Mouse (Mus musculus) C2C12 (cell line): ENCODE measurements around the gene Pde4dip. TPM values are rescaled to one million over a fixed set of nuclear protein-coding genes. Genes with fewer than 3 reads are reported as not detected.

Experiments
- H3K27me3 ChIP-seq: one replicate; pipeline ENCODE4 v1.6.1; 2011; ENCODE audit not compliant: control insufficient read depth, insufficient read depth, insufficient read length
- H3K36me3 ChIP-seq: one replicate; pipeline ENCODE4 v1.6.1; 2011; ENCODE audit not compliant: control insufficient read depth, insufficient read depth
- H3K4me3 ChIP-seq: one replicate; pipeline ENCODE4 v1.5.1; 2011; ENCODE audit warnings: mild to moderate bottlenecking, control low read depth; ENCODE audit not compliant: poor library complexity, insufficient read depth, severe bottlenecking
- H3K79me2 ChIP-seq: one replicate; pipeline ENCODE4 v1.6.1; 2011; ENCODE audit not compliant: control insufficient read depth, insufficient read depth
- H3K79me3 ChIP-seq: one replicate; pipeline ENCODE4 v1.6.1; 2011; ENCODE audit warnings: low read depth, control low read depth
- H3ac ChIP-seq: one replicate; pipeline ENCODE3; 2011; ENCODE audit warnings: low read depth; ENCODE audit not compliant: control insufficient read depth, insufficient read length
- CEBPB ChIP-seq: IDR thresholded peaks from one replicate; pipeline ENCODE4 v1.6.1; 2011; ENCODE audit warnings: low read depth, mild to moderate bottlenecking, control low read depth, moderate library complexity
- CTCF ChIP-seq: IDR thresholded peaks from one replicate; pipeline ENCODE4 v1.5.1; 2011; ENCODE audit not compliant: control insufficient read depth, insufficient read depth, insufficient read length
- FOSL1 ChIP-seq: IDR thresholded peaks from one replicate; pipeline ENCODE4 v1.8.0; 2011; ENCODE audit warnings: mild to moderate bottlenecking, low read length; ENCODE audit not compliant: poor library complexity, insufficient read depth, severe bottlenecking
- MAX ChIP-seq: IDR thresholded peaks from one replicate; pipeline ENCODE4 v1.6.1; 2011; ENCODE audit warnings: mild to moderate bottlenecking, control low read depth
- MYOD1 ChIP-seq: IDR thresholded peaks from one replicate; pipeline ENCODE4 v1.6.1; 2011; ENCODE audit warnings: low read depth; ENCODE audit not compliant: control insufficient read depth, insufficient read length
- MYOG ChIP-seq: IDR thresholded peaks from one replicate; pipeline ENCODE4 v1.6.1; 2011; ENCODE audit not compliant: control insufficient read depth, insufficient read length; ENCODE audit errors: extremely low read depth
- USF1 ChIP-seq: IDR thresholded peaks from one replicate; pipeline ENCODE4 v1.6.1; 2011; ENCODE audit warnings: low read depth, mild to moderate bottlenecking, control low read depth, moderate library complexity
- polyA plus RNA-seq: library from polyadenylated mRNA; unstranded; fragments of >200 nt; fragmentation: generic; extraction: Trizol; gene quantifications from one replicate; pipeline ENCODE4 v1.2.1, GENCODE M21; 2012; ENCODE audit warnings: missing spikeins

The Pde4dip gene
- polyA plus RNA-seq, 1 experiment = 26.4 TPM

- H3ac ChIP-seq = no peak overlapping the region
- no peak overlapping the region for H3K4me3 ChIP-seq
- TF ChIP-seq CTCF (no peak), MYOD1 (no peak), USF1 (no peak), MAX (no peak), FOSL1 (no peak), CEBPB (no peak), MYOG (no peak)
- H3K27me3 ChIP-seq = no peaks in the 10 kb centered on the region
- no peaks in the 10 kb centered on the region for H3K79me2 ChIP-seq
- no peaks in the 10 kb centered on the region for H3K36me3 ChIP-seq
- H3K79me3 ChIP-seq = no peaks in the 10 kb centered on the region
Observed at GRCm38 (mm10) chr3:97802927-97803326, 85.6 kb downstream of the Pde4dip start.

- H3K79me3 ChIP-seq = no peaks in the 10 kb centered on the region
- no peaks in the 10 kb centered on the region for H3K79me2 ChIP-seq
- no peaks in the 10 kb centered on the region for H3K27me3 ChIP-seq
- no peak overlapping the region for H3ac ChIP-seq
- TF ChIP-seq MAX = no peak
- no peak for TF ChIP-seq CEBPB
- TF ChIP-seq MYOD1 = no peak
- no peaks in the 10 kb centered on the region for H3K36me3 ChIP-seq
- H3K4me3 ChIP-seq = no peak overlapping the region
Observed at GRCm38 (mm10) chr3:97802297-97802696, 86.2 kb downstream of the Pde4dip start.

DNA sequence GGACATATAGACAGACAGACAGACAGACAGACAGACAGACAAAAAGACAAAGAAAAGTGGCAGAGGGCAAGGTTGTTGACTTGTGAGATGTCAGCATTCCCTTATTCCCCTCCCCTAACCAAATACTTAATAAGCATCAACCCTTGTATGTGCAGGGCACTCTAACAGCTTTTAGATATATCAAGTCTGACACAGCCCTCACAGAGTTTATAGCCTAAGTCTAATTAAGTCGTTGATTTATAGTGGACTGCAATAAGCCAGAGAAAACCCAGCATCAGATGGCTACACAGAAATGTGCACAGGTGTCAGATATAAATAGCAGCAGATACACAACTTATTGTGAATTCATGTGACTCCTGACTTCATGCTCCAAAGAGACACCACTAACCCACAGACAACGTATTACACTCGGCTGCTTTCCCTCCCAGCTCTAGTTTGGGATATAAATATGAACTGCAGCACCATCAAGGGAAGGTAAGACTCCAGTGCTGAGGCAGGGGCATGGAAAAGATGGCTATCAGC lies 87.3 kb downstream of the Pde4dip start:
- Histone ChIP-seq H3ac (no peak overlapping the region), H3K27me3 (no peaks in the 10 kb centered on the region), H3K36me3 (no peaks in the 10 kb centered on the region), H3K4me3 (no peak overlapping the region), H3K79me2 (no peaks in the 10 kb centered on the region), H3K79me3 (no peaks in the 10 kb centered on the region)
- TF ChIP-seq CEBPB = no peak
- no peak for TF ChIP-seq MYOG
- no peak for TF ChIP-seq USF1
- no peak for TF ChIP-seq MYOD1
- TF ChIP-seq FOSL1 = no peak

DNA sequence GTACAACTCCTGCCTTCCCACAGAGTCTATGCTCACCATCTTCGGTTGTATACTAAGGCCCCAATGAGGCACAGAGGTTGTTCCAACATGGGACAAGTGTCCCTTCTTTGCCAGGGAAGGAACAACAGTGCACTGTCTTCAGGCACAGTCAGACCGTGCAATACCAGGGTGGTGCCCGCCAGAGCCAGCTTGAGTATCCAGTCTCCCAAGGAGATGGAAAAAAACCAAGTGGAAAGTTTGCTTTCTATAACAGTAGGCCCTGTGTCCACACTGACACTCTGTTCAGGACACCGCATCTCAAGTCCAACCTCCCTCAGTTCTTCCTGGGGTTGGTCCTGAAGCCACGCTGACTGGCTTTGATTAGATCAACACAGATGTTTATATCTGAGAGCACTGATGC lies 87.8 kb downstream of the Pde4dip start:
- H3K79me3 ChIP-seq = no peaks in the 10 kb centered on the region
- H3K79me2 ChIP-seq = no peaks in the 10 kb centered on the region
- no peak overlapping the region for H3ac ChIP-seq
- no peak for TF ChIP-seq FOSL1
- TF ChIP-seq USF1 = no peak
- no peak for TF ChIP-seq CTCF
- no peak for TF ChIP-seq MYOD1
- no peak for TF ChIP-seq MYOG
- TF ChIP-seq CEBPB = no peak
- TF ChIP-seq MAX = no peak
- no peak overlapping the region for H3K4me3 ChIP-seq
- no peaks in the 10 kb centered on the region for H3K36me3 ChIP-seq
- H3K27me3 ChIP-seq = no peaks in the 10 kb centered on the region

GRCm38 (mm10) chr3:97800004-97800403 lies 88.5 kb downstream of the Pde4dip start:
- Histone ChIP-seq H3K4me3 (no peak overlapping the region), H3K79me3 (no peaks in the 10 kb centered on the region), H3ac (no peak overlapping the region), H3K36me3 (no peaks in the 10 kb centered on the region), H3K79me2 (no peaks in the 10 kb centered on the region), H3K27me3 (no peaks in the 10 kb centered on the region)
- TF ChIP-seq FOSL1 (no peak), MAX (no peak)

DNA sequence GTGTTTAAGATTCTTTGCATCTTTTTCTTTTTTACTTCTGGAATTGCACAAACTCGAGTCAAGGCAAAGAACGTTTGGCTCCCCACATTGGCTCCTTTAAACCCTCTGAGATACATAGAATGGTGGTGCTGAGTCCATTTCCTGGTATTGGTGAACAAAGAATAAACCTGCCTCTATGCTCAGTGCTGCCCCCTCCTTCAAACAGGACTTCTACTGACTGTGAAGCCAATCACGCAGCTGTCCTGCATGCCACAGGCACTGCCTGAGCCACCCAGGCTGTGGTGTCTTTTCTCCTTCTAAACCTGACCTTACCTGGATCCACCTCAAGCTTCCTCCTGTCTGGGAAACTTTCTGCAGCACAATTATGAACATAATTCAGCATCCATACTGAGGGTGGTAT lies 89.2 kb downstream of the Pde4dip start:
- H3ac ChIP-seq = no peak overlapping the region
- no peak for TF ChIP-seq FOSL1
- TF ChIP-seq MYOD1 = no peak
- TF ChIP-seq USF1 = no peak
- no peak for TF ChIP-seq MYOG

More for the DNA sequence above, 89.2 kb downstream of the Pde4dip start:
- no peaks in the 10 kb centered on the region for H3K79me2 ChIP-seq
- no peak overlapping the region for H3K4me3 ChIP-seq
- no peaks in the 10 kb centered on the region for H3K79me3 ChIP-seq
- H3K36me3 ChIP-seq = no peaks in the 10 kb centered on the region
- H3K27me3 ChIP-seq = no peaks in the 10 kb centered on the region
